Mouse (Mus musculus): Measurements from ENCODE around the gene Dnaaf2. TPM values are rescaled to one million over a fixed set of nuclear protein-coding genes. Genes with fewer than 3 reads are reported as not detected.
"Not testable (repeated sequence)": the region's sequence is repeated elsewhere in the genome, so short reads cannot be mapped to it uniquely, and the experiment has no call there.

The Dnaaf2 gene
- polyA plus RNA-seq, 1 experiment from 2014 or later = 9.2 TPM

DNA sequence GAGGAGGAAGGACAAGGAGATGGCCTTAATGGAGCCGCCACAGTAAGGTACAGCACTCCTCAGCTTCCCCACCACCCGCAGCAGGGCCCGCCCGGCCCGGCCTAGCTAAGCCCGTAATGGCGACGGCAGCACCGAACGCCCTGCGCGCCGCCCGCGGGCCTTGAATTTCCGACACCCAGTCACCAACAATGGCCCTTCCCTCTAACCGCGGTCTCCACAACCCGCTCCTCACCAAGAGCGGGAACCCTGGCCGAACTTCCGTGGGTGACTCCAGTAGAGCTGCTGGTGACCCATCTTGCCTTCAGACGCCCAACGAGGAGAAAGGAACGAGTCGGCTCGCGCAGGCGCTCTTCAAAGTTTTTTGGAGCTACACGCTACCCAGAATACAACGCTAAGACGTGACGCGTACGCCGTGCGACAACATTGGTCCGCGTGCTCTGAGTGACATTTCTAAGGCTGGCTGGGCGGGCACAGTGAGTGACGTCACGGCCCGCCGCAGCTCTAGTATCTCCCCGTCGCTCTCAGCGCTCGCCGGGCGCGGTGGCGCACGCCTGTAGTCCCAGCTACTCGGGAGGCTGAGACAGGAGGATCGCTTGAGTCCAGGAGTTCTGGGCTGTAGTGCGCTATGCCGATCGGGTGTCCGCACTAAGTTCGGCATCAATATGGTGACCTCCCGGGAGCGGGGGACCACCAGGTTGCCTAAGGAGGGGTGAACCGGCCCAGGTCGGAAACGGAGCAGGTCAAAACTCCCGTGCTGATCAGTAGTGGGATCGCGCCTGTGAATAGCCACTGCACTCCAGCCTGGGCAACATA is 39.3 kb downstream of the Dnaaf2 start, which contains the start of gene Rps29:
Gene Rps29 (minus strand): TSS at position 422 of the 813 bp plus-strand sequence.
- Histone ChIP-seq H3K4me3 (peak within 1 kb of the TSS; percentile 80), H3K9ac (peak within 1 kb of the TSS; percentile 91), H3K27ac (replicated peaks) (peak within 1 kb of the TSS; percentile 87), H3K4me2 (peak within 1 kb of the TSS; percentile 79), H3K4me1 (replicated peaks) (peaks cover 11% of the 10 kb centered on the region), H3K36me3 (peaks cover 20% of the 10 kb centered on the region)
- ATAC-seq (ENCODE audit: low FRiP score, low read depth) = peak; percentile 100
- not testable (repeated sequence) for H3K9me3 ChIP-seq, H3K27me3 ChIP-seq
- WGBS = 0% methylated on average over 58 of the region's 68 CpGs

DNA sequence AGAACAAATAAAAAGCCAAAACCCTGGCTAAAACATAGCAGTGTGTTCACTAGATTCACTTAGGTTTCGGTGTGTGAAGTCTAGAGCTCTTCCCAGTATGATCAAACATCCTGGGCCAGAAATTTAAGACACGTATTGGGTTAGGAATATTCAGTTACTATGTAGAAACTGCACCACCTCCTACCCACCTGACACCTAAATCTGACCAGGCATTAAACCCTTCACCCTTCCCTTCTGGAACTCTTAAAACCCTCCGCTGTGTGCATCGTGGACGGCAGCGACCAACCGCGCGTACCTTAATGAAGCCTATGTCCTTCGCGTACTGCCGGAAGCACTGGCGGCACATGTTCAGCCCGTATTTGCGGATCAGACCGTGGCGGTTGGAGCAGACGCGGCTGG is 39.9 kb downstream of the Dnaaf2 start:
- Histone ChIP-seq H3K9me3 (no peaks in the 10 kb centered on the region), H3K27ac (replicated peaks) (peak overlapping the region; percentile 87), H3K4me2 (peak overlapping the region; percentile 79), H3K9ac (peak overlapping the region; percentile 91), H3K4me1 (replicated peaks) (peaks cover 11% of the 10 kb centered on the region), H3K27me3 (no peaks in the 10 kb centered on the region), H3K4me3 (peak overlapping the region; percentile 80), H3K36me3 (peaks cover 20% of the 10 kb centered on the region)
- no peak for ATAC-seq (ENCODE audit: low FRiP score, low read depth)
- under 1% methylated on average over 19 of the region's 19 CpGs for WGBS

DNA sequence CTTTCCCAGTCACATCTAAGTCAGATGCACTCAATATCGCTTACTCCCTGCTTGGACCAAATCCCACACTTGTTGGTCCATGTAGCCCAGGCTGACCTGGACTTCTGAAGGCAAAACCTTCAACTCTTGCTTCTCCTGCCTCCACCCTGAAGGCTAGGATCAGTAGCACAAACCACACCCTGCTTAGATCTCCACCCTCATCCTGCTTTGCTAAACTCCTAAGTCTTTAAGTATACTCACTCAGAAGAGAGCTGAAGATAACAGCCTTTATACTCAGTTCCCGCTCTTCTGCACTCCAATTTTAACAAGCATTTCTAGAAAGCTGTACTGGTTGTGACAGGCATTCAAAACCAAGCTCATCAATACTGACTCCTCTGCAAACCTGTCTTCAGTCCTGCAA is 41.1 kb downstream of the Dnaaf2 start:
- H3K27ac ChIP-seq (replicated peaks) = no peak overlapping the region
- H3K36me3 ChIP-seq = peaks cover 20% of the 10 kb centered on the region
- H3K4me1 ChIP-seq (replicated peaks) = peaks cover 11% of the 10 kb centered on the region
- no peaks in the 10 kb centered on the region for H3K27me3 ChIP-seq
- H3K9ac ChIP-seq = no peak overlapping the region
- ATAC-seq (ENCODE audit: low FRiP score, low read depth) = no peak
- H3K9me3 ChIP-seq = no peaks in the 10 kb centered on the region
- 0 out of 2 replicates have a peak overlapping the region, but pooled peaks have one; percentile 6 for H3K4me2 ChIP-seq
- no peak overlapping the region for H3K4me3 ChIP-seq
- WGBS = 95% methylated on average over 2 of the region's 2 CpGs

DNA sequence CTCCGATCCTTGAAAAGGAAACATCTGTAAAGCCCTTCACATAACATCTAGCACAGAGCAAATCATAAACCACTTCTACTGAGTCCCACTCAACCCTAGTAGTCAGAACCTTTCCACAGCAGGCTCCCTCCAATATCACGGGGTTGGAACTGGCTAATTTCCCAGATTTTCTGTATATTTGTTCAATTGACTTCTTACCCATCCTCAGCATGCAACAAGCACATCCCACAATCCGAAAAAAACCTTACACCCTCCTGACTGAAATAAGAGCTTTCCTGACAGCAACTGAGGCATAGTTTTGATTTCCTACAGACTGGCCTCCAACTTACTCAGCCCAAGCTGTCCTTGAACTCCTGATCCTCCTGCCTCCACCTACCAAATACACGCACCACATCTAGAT is 41.8 kb downstream of the Dnaaf2 start:
- Histone ChIP-seq H3K9ac (no peak overlapping the region), H3K4me3 (no peak overlapping the region), H3K4me1 (replicated peaks) (peaks cover 11% of the 10 kb centered on the region), H3K4me2 (no peak overlapping the region), H3K36me3 (peaks cover 20% of the 10 kb centered on the region), H3K9me3 (no peaks in the 10 kb centered on the region), H3K27me3 (no peaks in the 10 kb centered on the region), H3K27ac (replicated peaks) (no peak overlapping the region)
- ATAC-seq (ENCODE audit: low FRiP score, low read depth) = no peak
- 87% methylated on average over 4 of the region's 4 CpGs for WGBS

DNA sequence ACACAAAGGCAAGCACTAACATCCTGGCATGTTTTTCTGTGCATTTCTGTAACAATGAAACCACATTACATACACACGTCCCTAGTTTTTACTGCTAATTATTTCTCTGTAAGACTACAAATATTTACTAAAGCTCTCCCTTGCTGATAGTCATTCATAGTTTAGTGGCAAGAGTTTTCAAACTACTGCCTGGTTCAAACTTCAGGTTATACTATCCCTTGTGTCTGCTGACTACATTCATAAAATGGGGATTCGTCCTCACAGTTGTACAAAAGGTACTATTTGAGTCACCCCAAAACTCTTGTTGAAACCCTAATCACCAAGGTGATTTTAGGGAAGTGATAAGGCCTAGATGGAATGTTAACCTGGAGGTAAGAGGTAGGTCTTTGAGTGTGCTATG is 42.3 kb downstream of the Dnaaf2 start:
- H3K27ac ChIP-seq (replicated peaks) = no peak overlapping the region
- WGBS = 88% methylated on average over 2 of the region's 2 CpGs
- no peak overlapping the region for H3K4me2 ChIP-seq
- no peaks in the 10 kb centered on the region for H3K27me3 ChIP-seq
- no peak overlapping the region for H3K4me3 ChIP-seq
- ATAC-seq (ENCODE audit: low FRiP score, low read depth) = no peak
- peaks cover 20% of the 10 kb centered on the region for H3K36me3 ChIP-seq
- H3K9me3 ChIP-seq = no peaks in the 10 kb centered on the region
- no peak overlapping the region for H3K9ac ChIP-seq
- H3K4me1 ChIP-seq (replicated peaks) = peaks cover 11% of the 10 kb centered on the region

DNA sequence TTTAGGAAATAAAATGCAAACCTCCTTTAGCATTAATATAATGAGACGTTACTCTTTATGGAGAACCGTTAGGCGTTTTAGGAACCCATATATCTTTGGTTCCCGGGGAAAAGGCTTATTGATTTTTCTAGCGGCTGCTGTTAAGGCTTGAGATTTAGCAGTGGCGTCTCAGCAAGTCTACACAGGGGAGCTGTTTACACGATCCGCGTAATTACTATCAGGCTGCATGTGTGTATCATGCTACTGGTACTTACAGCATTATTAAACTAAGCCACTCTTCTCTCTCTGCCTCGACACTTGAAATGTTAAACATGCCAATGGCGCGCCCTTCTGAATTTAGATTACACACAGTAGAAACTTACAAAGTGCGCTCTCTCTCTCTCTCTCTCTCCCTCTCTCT is 48.2 kb downstream of the Dnaaf2 start:
- Histone ChIP-seq H3K27me3 (no peaks in the 10 kb centered on the region), H3K9me3 (no peaks in the 10 kb centered on the region), H3K4me2 (peak overlapping the region; percentile 29), H3K9ac (no peak overlapping the region), H3K4me1 (replicated peaks) (no peaks in the 10 kb centered on the region), H3K27ac (replicated peaks) (0 out of 2 replicates have a peak overlapping the region, but pooled peaks have one; percentile 8), H3K36me3 (no peaks in the 10 kb centered on the region), H3K4me3 (0 out of 2 replicates have a peak overlapping the region, but pooled peaks have one; percentile 1)
- WGBS = 70% methylated on average over 13 of the region's 13 CpGs
- ATAC-seq (ENCODE audit: low FRiP score, low read depth) = 0 out of 2 replicates have a peak, but pooled peaks have one; percentile 19

DNA sequence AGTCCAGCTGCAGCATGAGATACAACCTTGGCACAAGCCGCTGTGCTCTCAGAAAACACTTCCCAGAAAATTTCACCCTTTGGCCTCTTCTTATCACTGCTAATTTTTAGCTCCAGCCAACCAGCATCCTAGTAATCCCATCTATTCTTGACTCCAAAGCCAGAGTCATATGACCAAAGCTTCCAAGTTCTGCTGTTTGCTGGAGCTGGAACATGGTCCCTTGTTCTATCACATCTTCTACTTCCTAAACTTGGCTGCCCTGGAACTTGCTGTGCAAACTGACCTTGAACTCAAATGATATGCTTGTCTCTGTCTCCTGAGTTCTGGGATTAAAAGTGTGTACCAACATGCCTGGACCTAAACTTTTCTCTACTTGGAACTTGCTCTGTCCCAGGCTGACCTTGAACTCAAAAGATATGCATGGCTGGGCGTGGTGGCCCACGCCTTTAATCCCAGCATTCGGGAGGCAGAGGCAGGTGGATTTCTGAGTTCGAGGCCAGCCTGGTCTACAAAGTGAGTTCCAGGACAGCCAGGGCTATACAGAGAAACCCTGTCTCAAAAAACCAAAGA is 51.0 kb downstream of the Dnaaf2 start:
- H3K9ac ChIP-seq = no peak overlapping the region
- H3K9me3 ChIP-seq = no peaks in the 10 kb centered on the region
- H3K27ac ChIP-seq (replicated peaks) = no peak overlapping the region
- no peaks in the 10 kb centered on the region for H3K4me1 ChIP-seq (replicated peaks)
- H3K4me2 ChIP-seq = no peak overlapping the region
- 93% methylated on average over 5 of the region's 5 CpGs for WGBS
- H3K36me3 ChIP-seq = no peaks in the 10 kb centered on the region
- H3K4me3 ChIP-seq = no peak overlapping the region
- no peaks in the 10 kb centered on the region for H3K27me3 ChIP-seq
- no peak for ATAC-seq (ENCODE audit: low FRiP score, low read depth)

DNA sequence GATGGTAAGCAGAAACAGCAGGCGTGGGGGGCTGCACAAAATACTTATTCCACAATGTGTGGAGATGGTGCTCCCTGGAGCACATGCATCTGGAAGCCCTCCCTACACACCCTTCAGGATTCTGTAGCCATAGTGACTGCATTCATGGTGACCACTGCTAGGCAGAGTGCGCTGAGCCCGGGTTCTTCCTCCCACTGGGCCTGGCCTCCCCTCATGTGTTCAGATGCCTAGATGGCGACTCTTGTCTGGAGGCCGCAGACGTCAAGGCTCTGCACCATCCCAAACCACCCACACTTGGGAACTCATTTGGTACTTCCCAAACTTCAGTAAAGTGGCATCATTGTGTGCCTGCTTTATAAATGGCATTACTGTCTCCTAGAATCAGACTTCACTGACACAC is 54.8 kb downstream of the Dnaaf2 start:
- 71% methylated on average over 6 of the region's 6 CpGs for WGBS

DNA sequence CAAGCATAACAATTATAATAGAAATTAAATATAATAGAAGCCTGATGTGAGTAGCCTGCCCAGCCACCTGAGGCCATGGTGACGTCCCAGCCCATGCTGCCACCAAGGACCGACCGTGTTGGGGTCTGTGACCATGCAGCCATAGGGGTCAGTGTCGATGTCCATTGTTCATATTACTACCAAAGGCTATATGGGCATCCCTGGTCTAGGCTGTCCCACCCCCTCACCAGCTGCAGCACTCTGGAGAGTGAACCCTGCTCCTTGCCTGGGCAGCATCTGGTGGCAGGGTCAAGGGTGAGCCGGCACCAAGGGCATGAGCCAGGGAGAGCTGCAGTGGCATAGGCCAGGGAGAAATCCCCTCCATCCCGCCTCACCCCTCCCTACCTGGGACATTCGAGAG is 58.4 kb downstream of the Dnaaf2 start:
- Histone ChIP-seq H3K4me2 (no peak overlapping the region), H3K4me3 (no peak overlapping the region), H3K27me3 (no peaks in the 10 kb centered on the region), H3K4me1 (replicated peaks) (no peaks in the 10 kb centered on the region), H3K9me3 (no peaks in the 10 kb centered on the region), H3K36me3 (no peaks in the 10 kb centered on the region), H3K9ac (no peak overlapping the region), H3K27ac (replicated peaks) (no peak overlapping the region)
- 89% methylated on average over 7 of the region's 7 CpGs for WGBS
- ATAC-seq (ENCODE audit: low FRiP score, low read depth) = peak; percentile 63; the same call in 1 of the 2 replicates

More for the DNA sequence above, 54.8 kb downstream of the Dnaaf2 start:
- Histone ChIP-seq H3K36me3 (no peaks in the 10 kb centered on the region), H3K9ac (no peak overlapping the region), H3K9me3 (no peaks in the 10 kb centered on the region), H3K27ac (replicated peaks) (no peak overlapping the region), H3K4me1 (replicated peaks) (no peaks in the 10 kb centered on the region), H3K4me2 (no peak overlapping the region), H3K27me3 (no peaks in the 10 kb centered on the region), H3K4me3 (no peak overlapping the region)
- no peak for ATAC-seq (ENCODE audit: low FRiP score, low read depth)

DNA sequence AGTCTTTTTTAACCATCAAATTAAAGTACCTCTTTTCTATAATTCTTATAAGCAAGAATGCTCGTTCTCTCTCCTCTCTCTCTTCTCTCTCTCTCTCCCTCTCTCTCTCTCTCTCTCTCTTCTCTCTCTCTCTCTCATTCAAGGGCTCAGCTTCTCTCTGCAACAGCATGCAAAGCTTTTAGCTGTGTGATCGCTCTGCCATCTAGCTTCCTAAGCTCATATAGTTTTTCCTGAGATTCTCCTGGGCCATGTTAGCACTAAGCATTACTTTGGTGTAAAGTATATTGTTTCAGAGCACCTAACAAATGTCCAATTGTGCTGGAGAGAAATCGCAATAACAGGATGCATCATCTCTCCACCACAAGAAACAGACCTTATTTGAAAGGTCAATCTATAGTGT is 59.0 kb downstream of the Dnaaf2 start:
- Histone ChIP-seq H3K36me3 (no peaks in the 10 kb centered on the region), H3K27me3 (no peaks in the 10 kb centered on the region), H3K9ac (no peak overlapping the region), H3K4me3 (no peak overlapping the region), H3K4me1 (replicated peaks) (no peaks in the 10 kb centered on the region), H3K27ac (replicated peaks) (no peak overlapping the region), H3K9me3 (no peaks in the 10 kb centered on the region), H3K4me2 (no peak overlapping the region)
- ATAC-seq (ENCODE audit: low FRiP score, low read depth) = no peak
- WGBS = 87% methylated on average over 3 of the region's 3 CpGs
